Mouse (Mus musculus): ENCODE results near the gene Dnajc5g. TPM values are rescaled to one million over a fixed set of nuclear protein-coding genes. Genes with fewer than 3 reads are reported as not detected.

Dnajc5g gene
- total RNA-seq (2021): not detected
- not detected in 2 replicates for polyA plus RNA-seq (2012; rRNA removed)
- long read RNA-seq: 0 reads

GRCm38 (mm10) chr5:31105814-31106335 lies at the start of gene Dnajc5g:
Dnajc5g (plus strand) TSS chr5:31106285.
- DNase-seq: no peak

GRCm38 (mm10) chr5:31069810-31070209 lies 36.3 kb upstream of the Dnajc5g start:
- no peak for DNase-seq

- no peak for DNase-seq
Measured at GRCm38 (mm10) chr5:31071059-31071458, 35.0 kb upstream of the Dnajc5g start.

GRCm38 (mm10) chr5:31071821-31072220 lies 34.3 kb upstream of the Dnajc5g start:
- DNase-seq: no peak

- DNase-seq: no peak
Measured at GRCm38 (mm10) chr5:31073176-31073575, 32.9 kb upstream of the Dnajc5g start.

- peak; percentile 80 for DNase-seq
Measured at GRCm38 (mm10) chr5:31076346-31076745, 29.7 kb upstream of the Dnajc5g start.

GRCm38 (mm10) chr5:31080059-31080794 lies 25.9 kb upstream of the Dnajc5g start:
- no peak for DNase-seq

GRCm38 (mm10) chr5:31080795-31081164 lies 25.3 kb upstream of the Dnajc5g start:
- no peak for DNase-seq

GRCm38 (mm10) chr5:31081386-31081785 lies 24.7 kb upstream of the Dnajc5g start:
- DNase-seq: peak; percentile 45

- peak; percentile 55 for DNase-seq
Measured at GRCm38 (mm10) chr5:31082355-31082754, 23.7 kb upstream of the Dnajc5g start.

GRCm38 (mm10) chr5:31082935-31083625 lies 23.0 kb upstream of the Dnajc5g start:
- DNase-seq: no peak

GRCm38 (mm10) chr5:31083949-31084348 lies 22.1 kb upstream of the Dnajc5g start:
- no peak for DNase-seq

GRCm38 (mm10) chr5:31086606-31087005 lies 19.5 kb upstream of the Dnajc5g start:
- no peak for DNase-seq

- no peak for DNase-seq
Measured at GRCm38 (mm10) chr5:31087131-31087530, 19.0 kb upstream of the Dnajc5g start.

- DNase-seq: no peak
Measured at GRCm38 (mm10) chr5:31092231-31092975, 13.7 kb upstream of the Dnajc5g start.

GRCm38 (mm10) chr5:31093151-31094041 lies 12.7 kb upstream of the Dnajc5g start:
- DNase-seq: peak; percentile 72

GRCm38 (mm10) chr5:31094100-31094798 lies 11.8 kb upstream of the Dnajc5g start:
- no peak for DNase-seq

GRCm38 (mm10) chr5:31094799-31095691 lies 11.0 kb upstream of the Dnajc5g start:
- DNase-seq: peak; percentile 68

GRCm38 (mm10) chr5:31095711-31096480 lies 10.2 kb upstream of the Dnajc5g start:
- no peak for DNase-seq

Measured in adrenal gland, adult 2 months (tissue).